In the genomic region with DNA sequence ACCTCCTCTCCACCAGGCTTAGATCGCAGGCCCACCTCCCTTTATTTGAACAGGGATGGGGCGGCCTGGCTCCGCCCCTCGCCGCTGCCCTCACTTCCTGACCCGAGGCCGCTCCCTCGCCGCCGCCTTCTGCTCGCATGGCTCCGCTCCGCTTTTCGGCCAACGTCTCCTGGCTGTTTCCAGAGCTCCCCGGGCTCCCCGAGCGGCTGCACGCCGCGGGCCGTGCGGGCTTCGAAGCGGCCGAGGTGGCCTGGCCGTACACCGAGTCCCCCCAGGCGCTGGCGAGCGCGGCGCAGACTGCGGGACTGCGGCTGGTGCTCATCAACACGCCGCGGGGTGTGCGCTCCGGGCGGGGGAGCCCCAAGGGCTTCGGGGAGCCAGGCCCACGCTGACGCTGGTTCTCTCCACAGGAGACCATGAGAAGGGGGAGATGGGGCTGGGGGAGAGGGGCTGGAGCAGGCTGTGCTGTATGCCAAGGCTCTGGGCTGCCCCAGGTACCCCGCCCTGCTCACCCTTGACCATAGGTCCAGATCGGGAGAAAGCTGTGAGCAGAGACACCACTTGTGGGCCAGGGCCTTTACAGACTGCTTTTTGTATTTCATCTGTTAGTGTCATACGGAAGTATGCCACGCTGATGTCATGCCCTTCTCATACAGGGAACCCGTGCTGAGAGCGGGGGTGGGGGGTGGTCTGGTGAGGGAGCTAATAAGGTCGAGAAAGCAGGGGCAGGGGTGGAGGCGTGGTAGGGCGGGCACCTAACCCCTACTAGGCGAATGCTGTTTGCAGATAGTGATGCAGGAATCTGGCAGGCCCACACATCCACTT, we compare ENCODE assay signal across 8 mouse cellular contexts. TPM values are rescaled to one million over a fixed set of nuclear protein-coding genes. Genes with fewer than 3 reads are reported as not detected.
DNase-seq lines count a peak whose midpoint lies in the region; ATAC-seq and TF ChIP-seq lines count a peak whose summit lies in the region.

No protein-coding gene starts in this region.

- peak overlapping the region; percentile 93 for H3K9ac ChIP-seq in heart, embryonic 16.5 days (ENCODE audit: low read length)
- peak overlapping the region; percentile 79 for H3K9ac ChIP-seq in liver, postnatal 0 days (replicated peaks)
- peak overlapping the region; percentile 84 for H3K9ac ChIP-seq in neural tube, embryonic 12.5 days
- peak overlapping the region; percentile 79 for H3K9ac ChIP-seq in stomach, postnatal 0 days (ENCODE audit: low read length)

- no peak for TF ChIP-seq EP300 in liver, postnatal 0 days (IDR thresholded peaks at IDR 0.05; ENCODE audit: low read depth)
- TF ChIP-seq EP300 in stomach, postnatal 0 days (optimal IDR thresholded peaks at IDR 0.05): no peak

- peak; percentile 42 for DNase-seq in ES-CJ7 (ENCODE audit: low read depth, low spot score)
- peak; percentile 41 for DNase-seq in c-Kit-positive CD71-positive TER-119-negative erythroid progenitor cells, embryonic 14.5 days (ENCODE audit: low read depth)
- DNase-seq in forebrain, embryonic 10.5 days (ENCODE audit: extremely low spot score, low spot score): peak; percentile 77
- DNase-seq in kidney, postnatal 14 days: peak; percentile 85
- DNase-seq in liver, postnatal 0 days: peak; percentile 80
- DNase-seq in stomach, postnatal 0 days (ENCODE audit: low spot score): peak; percentile 78

- H3K36me3 ChIP-seq in forebrain, embryonic 10.5 days (replicated peaks): peaks cover 38% of the 10 kb centered on the region
- peaks cover 21% of the 10 kb centered on the region for H3K36me3 ChIP-seq in heart, embryonic 16.5 days (ENCODE audit: control insufficient read depth, insufficient read depth)
- H3K36me3 ChIP-seq in liver, postnatal 0 days (replicated peaks; ENCODE audit: insufficient read depth, low read length): peaks cover 32% of the 10 kb centered on the region
- H3K36me3 ChIP-seq in neural tube, embryonic 12.5 days: peaks cover 37% of the 10 kb centered on the region
- H3K36me3 ChIP-seq in stomach, postnatal 0 days (ENCODE audit: control insufficient read depth, insufficient read depth, low read length): peaks cover 21% of the 10 kb centered on the region; the same call in 1 of the 2 replicates

- H3K4me2 ChIP-seq in heart, embryonic 16.5 days (ENCODE audit: low read depth, low read length): peak overlapping the region; percentile 98
- peak overlapping the region; percentile 91 for H3K4me2 ChIP-seq in liver, postnatal 0 days (ENCODE audit: low read depth, low read length)
- H3K4me2 ChIP-seq in neural tube, embryonic 12.5 days (replicated peaks): peak overlapping the region; percentile 93
- peak overlapping the region; percentile 96 for H3K4me2 ChIP-seq in stomach, postnatal 0 days (replicated peaks; ENCODE audit: low read depth)

- no peak for TF ChIP-seq CTCF in liver, postnatal 0 days (IDR thresholded peaks at IDR 0.05; ENCODE audit: low read depth)
- TF ChIP-seq CTCF in stomach, postnatal 0 days (IDR thresholded peaks at IDR 0.05; ENCODE audit: low read depth): no peak

- H3K4me3 ChIP-seq in forebrain, embryonic 10.5 days: peak overlapping the region; percentile 88
- peak overlapping the region; percentile 86 for H3K4me3 ChIP-seq in heart, embryonic 16.5 days (ENCODE audit: low read length)
- H3K4me3 ChIP-seq in liver, postnatal 0 days (ENCODE audit: low read depth, low read length): peak overlapping the region; percentile 69
- H3K4me3 ChIP-seq in neural tube, embryonic 12.5 days: peak overlapping the region; percentile 56
- peak overlapping the region; percentile 67 for H3K4me3 ChIP-seq in stomach, postnatal 0 days (ENCODE audit: low read depth, low read length)

- 1% methylated on average over 54 of the region's 54 CpGs for WGBS in forebrain, embryonic 10.5 days
- 1% methylated on average over 54 of the region's 54 CpGs for WGBS in heart, embryonic 16.5 days
- 2% methylated on average over 54 of the region's 54 CpGs for WGBS in liver, postnatal 0 days (ENCODE audit: insufficient replicate concordance)
- under 1% methylated on average over 54 of the region's 54 CpGs for WGBS in neural tube, embryonic 12.5 days
- 2% methylated on average over 54 of the region's 54 CpGs for WGBS in stomach, postnatal 0 days

- H3K27me3 ChIP-seq in forebrain, embryonic 10.5 days (ENCODE audit: poor library complexity, severe bottlenecking): no peaks in the 10 kb centered on the region
- no peaks in the 10 kb centered on the region for H3K27me3 ChIP-seq in heart, embryonic 16.5 days (ENCODE audit: control insufficient read depth, insufficient read depth, low read length)
- H3K27me3 ChIP-seq in liver, postnatal 0 days (ENCODE audit: insufficient read depth, low read length): no peaks in the 10 kb centered on the region
- H3K27me3 ChIP-seq in neural tube, embryonic 12.5 days (replicated peaks): no peaks in the 10 kb centered on the region
- H3K27me3 ChIP-seq in stomach, postnatal 0 days (ENCODE audit: control insufficient read depth, insufficient read depth, low read length): no peaks in the 10 kb centered on the region

- peak; percentile 75 for ATAC-seq in heart, embryonic 16.5 days (replicated peaks; ENCODE audit: extremely low read depth, insufficient read depth, low FRiP score)
- ATAC-seq in liver, postnatal 0 days: peak; percentile 72
- ATAC-seq in neural tube, embryonic 12.5 days (ENCODE audit: low FRiP score, low read depth): peak; percentile 79
- peak; percentile 64 for ATAC-seq in stomach, postnatal 0 days (ENCODE audit: low FRiP score, low TSS enrichment)

- peaks cover 25% of the 10 kb centered on the region for H3K4me1 ChIP-seq in forebrain, embryonic 10.5 days
- H3K4me1 ChIP-seq in heart, embryonic 16.5 days (ENCODE audit: control insufficient read depth, insufficient read depth, low read length): peaks cover 8% of the 10 kb centered on the region
- peaks cover 13% of the 10 kb centered on the region for H3K4me1 ChIP-seq in liver, postnatal 0 days (ENCODE audit: insufficient read depth)
- H3K4me1 ChIP-seq in neural tube, embryonic 12.5 days: peaks cover 12% of the 10 kb centered on the region
- no peaks in the 10 kb centered on the region for H3K4me1 ChIP-seq in stomach, postnatal 0 days (replicated peaks; ENCODE audit: control insufficient read depth, insufficient read depth)

- peak overlapping the region; percentile 94 for H3K27ac ChIP-seq in forebrain, embryonic 10.5 days
- H3K27ac ChIP-seq in heart, embryonic 16.5 days (ENCODE audit: low read length): peak overlapping the region; percentile 87
- peak overlapping the region; percentile 88 for H3K27ac ChIP-seq in liver, postnatal 0 days (ENCODE audit: low read depth)
- peak overlapping the region; percentile 42 for H3K27ac ChIP-seq in neural tube, embryonic 12.5 days
- H3K27ac ChIP-seq in stomach, postnatal 0 days (replicated peaks): peak overlapping the region; percentile 69

- no peaks in the 10 kb centered on the region for H3K9me3 ChIP-seq in forebrain, embryonic 10.5 days
- H3K9me3 ChIP-seq in heart, embryonic 16.5 days (replicated peaks; ENCODE audit: control insufficient read depth, low read length): no peaks in the 10 kb centered on the region
- H3K9me3 ChIP-seq in liver, postnatal 0 days (ENCODE audit: low read length): no peaks in the 10 kb centered on the region
- H3K9me3 ChIP-seq in neural tube, embryonic 12.5 days: no peaks in the 10 kb centered on the region
- H3K9me3 ChIP-seq in stomach, postnatal 0 days (ENCODE audit: control insufficient read depth, low read length): no peaks in the 10 kb centered on the region

RNA-seq across cellular contexts. Expression of gene Szt2, which starts 49.0 kb away (rescaled TPM):
- polyA plus RNA-seq in forebrain, embryonic 10.5 days (2016; fragmentation: Nextera tagmentation; extraction: Ambion mirVana): 8.7 and 9.7 TPM in 2 replicates
- polyA plus RNA-seq in heart, embryonic 16.5 days (2015; fragmentation: Nextera tagmentation; extraction: Ambion mirVana): 5.3 and 5.5 TPM in 2 replicates
- 1.2 and 1.9 TPM in 2 replicates for polyA plus RNA-seq in liver, postnatal 0 days (2015; fragmentation: Nextera tagmentation; extraction: Ambion mirVana)
- 10.8 and 11.8 TPM in 2 replicates for polyA plus RNA-seq in neural tube, embryonic 12.5 days (2016; fragmentation: Nextera tagmentation; extraction: Ambion mirVana)
- polyA plus RNA-seq in stomach, postnatal 0 days (2015; fragmentation: Nextera tagmentation; extraction: Ambion mirVana): 2.1 and 2.4 TPM in 2 replicates

RNA-seq across cellular contexts. Expression of gene Med8, which starts 49.0 kb away (rescaled TPM):
- polyA plus RNA-seq in forebrain, embryonic 10.5 days (2016; fragmentation: Nextera tagmentation; extraction: Ambion mirVana): 171 and 178 TPM in 2 replicates
- 67.8 and 70.6 TPM in 2 replicates for polyA plus RNA-seq in heart, embryonic 16.5 days (2015; fragmentation: Nextera tagmentation; extraction: Ambion mirVana)
- 55.2 and 59.7 TPM in 2 replicates for polyA plus RNA-seq in liver, postnatal 0 days (2015; fragmentation: Nextera tagmentation; extraction: Ambion mirVana)
- 127 and 137 TPM in 2 replicates for polyA plus RNA-seq in neural tube, embryonic 12.5 days (2016; fragmentation: Nextera tagmentation; extraction: Ambion mirVana)
- polyA plus RNA-seq in stomach, postnatal 0 days (2015; fragmentation: Nextera tagmentation; extraction: Ambion mirVana): 86.7 and 87.3 TPM in 2 replicates

Comparison
In these comparisons a context has a peak if more than half of its experiments do, and no peak if none do; other contexts are left out.
1. Peak in every context shown above with its lines: DNase-seq, ATAC-seq, H3K4me3 ChIP-seq and H3K27ac ChIP-seq.
2. H3K27ac ChIP-seq: peak in every context shown above with its lines; median percentile 94 in forebrain, embryonic 10.5 days; 88 in liver, postnatal 0 days; 87 in heart, embryonic 16.5 days; 69 in stomach, postnatal 0 days; 42 in neural tube, embryonic 12.5 days.